Mouse (Mus musculus) neural tube, embryonic 13.5 days (tissue): ENCODE measurements around the gene Psmb6. TPM values are rescaled to one million over a fixed set of nuclear protein-coding genes. Genes with fewer than 3 reads are reported as not detected.
"Not testable (repeated sequence)": the region's sequence is repeated elsewhere in the genome, so short reads cannot be mapped to it uniquely, and the experiment has no call there.

Experiments used
- ATAC-seq: fragments of 200-750 bp; cut with Nextera tagmentation; 2 replicates; pipeline ENCODE4 v1.8.0; 2017; ENCODE audit warnings: low read depth, mild to moderate bottlenecking, moderate TSS enrichment, moderate library complexity
- H3K27ac ChIP-seq: fragments of 300-500 bp; sonication (generic); replicated peaks from 2 replicates; pipeline ENCODE4 v1.5.1; 2015; ENCODE audit warnings: moderate library complexity, mild to moderate bottlenecking, inconsistent platforms
- H3K27me3 ChIP-seq: fragments of 300-500 bp; sonication (generic); 2 replicates; pipeline ENCODE4 v1.6.1; 2015; ENCODE audit warnings: mild to moderate bottlenecking, inconsistent platforms
- H3K36me3 ChIP-seq: fragments of 300-500 bp; sonication (generic); 2 replicates; pipeline ENCODE4 v1.6.1; 2015; ENCODE audit warnings: mild to moderate bottlenecking, inconsistent platforms
- H3K4me1 ChIP-seq: fragments of 300-500 bp; sonication (generic); replicated peaks from 2 replicates; pipeline ENCODE4 v1.6.1; 2015; ENCODE audit warnings: inconsistent platforms
- H3K4me2 ChIP-seq: fragments of 300-500 bp; sonication (generic); 2 replicates; pipeline ENCODE4 v1.6.1; 2015; ENCODE audit warnings: inconsistent platforms, mild to moderate bottlenecking, moderate library complexity
- H3K4me3 ChIP-seq: fragments of 300-500 bp; sonication (generic); 2 replicates; pipeline ENCODE4 v1.5.1; 2015; ENCODE audit warnings: mild to moderate bottlenecking, inconsistent platforms
- H3K9ac ChIP-seq: fragments of 300-500 bp; sonication (generic); 2 replicates; pipeline ENCODE4 v1.6.1; 2015; ENCODE audit warnings: moderate library complexity, mild to moderate bottlenecking, inconsistent platforms
- H3K9me3 ChIP-seq: fragments of 300-500 bp; sonication (generic); 2 replicates; pipeline ENCODE4 v1.6.1; 2016; ENCODE audit warnings: inconsistent platforms
- WGBS: fragments of 180-500 bp; shearing (Covaris S2); methylation state at CpG from one replicate; pipeline ENCODE4 v1.1.7; 2015; 5-methylcytosine and 5-hydroxymethylcytosine counted together
- polyA plus RNA-seq: library from polyadenylated mRNA; unstranded; fragments of >200 nt; fragmentation: Nextera tagmentation; extraction: Ambion mirVana; gene quantifications from 2 replicates; pipeline ENCODE4 v1.2.1, GENCODE M21; 2015

Psmb6 gene
- polyA plus RNA-seq, 1 experiment from 2014 or later: 814 TPM

- H3K9me3 ChIP-seq: no peaks in the 10 kb centered on the region
- WGBS: 10% methylated on average over 19 of the region's 19 CpGs
- H3K4me2 ChIP-seq: peak overlapping the region; percentile 22
- peaks cover 6% of the 10 kb centered on the region; the same call in 1 of the 2 replicates for H3K4me1 ChIP-seq
- peak; percentile 84; the same call in 1 of the 2 replicates for ATAC-seq
- no peak overlapping the region for H3K27ac ChIP-seq
- H3K9ac ChIP-seq: no peak overlapping the region
- no peaks in the 10 kb centered on the region for H3K36me3 ChIP-seq
- H3K4me3 ChIP-seq: no peak overlapping the region
- H3K27me3 ChIP-seq: 0 out of 2 replicates have a peak, but pooled peaks cover 5% of the 10 kb centered on the region
Observed at GRCm38 (mm10) chr11:70509753-70510564, 15.2 kb upstream of the Psmb6 start.

GRCm38 (mm10) chr11:70511242-70511641 is 13.9 kb upstream of the Psmb6 start:
- 0 out of 2 replicates have a peak, but pooled peaks cover 5% of the 10 kb centered on the region for H3K27me3 ChIP-seq
- peaks cover 6% of the 10 kb centered on the region; the same call in 1 of the 2 replicates for H3K4me1 ChIP-seq
- ATAC-seq: no peak
- WGBS: 71% methylated on average over 2 of the region's 2 CpGs
- no peak overlapping the region for H3K27ac ChIP-seq
- no peak overlapping the region for H3K4me2 ChIP-seq
- H3K36me3 ChIP-seq: no peaks in the 10 kb centered on the region
- no peaks in the 10 kb centered on the region for H3K9me3 ChIP-seq
- no peak overlapping the region for H3K9ac ChIP-seq
- H3K4me3 ChIP-seq: no peak overlapping the region

GRCm38 (mm10) chr11:70511825-70512224 is 13.3 kb upstream of the Psmb6 start:
- Histone ChIP-seq H3K36me3 (no peaks in the 10 kb centered on the region), H3K9me3 (no peaks in the 10 kb centered on the region), H3K4me2 (no peak overlapping the region), H3K27ac (no peak overlapping the region), H3K27me3 (0 out of 2 replicates have a peak, but pooled peaks cover 5% of the 10 kb centered on the region), H3K4me1 (peaks cover 6% of the 10 kb centered on the region; the same call in 1 of the 2 replicates), H3K9ac (no peak overlapping the region), H3K4me3 (no peak overlapping the region)
- WGBS: 94% methylated on average over 7 of the region's 7 CpGs
- no peak for ATAC-seq

- no peak overlapping the region for H3K27ac ChIP-seq
- H3K9ac ChIP-seq: no peak overlapping the region
- H3K4me1 ChIP-seq: peaks cover 6% of the 10 kb centered on the region; the same call in 1 of the 2 replicates
- H3K4me3 ChIP-seq: no peak overlapping the region
- no peaks in the 10 kb centered on the region for H3K36me3 ChIP-seq
- no peaks in the 10 kb centered on the region for H3K9me3 ChIP-seq
- 0 out of 2 replicates have a peak, but pooled peaks cover 5% of the 10 kb centered on the region for H3K27me3 ChIP-seq
- ATAC-seq: no peak
- 78% methylated on average over 7 of the region's 7 CpGs for WGBS
- no peak overlapping the region for H3K4me2 ChIP-seq
Observed at GRCm38 (mm10) chr11:70512709-70513342, 12.3 kb upstream of the Psmb6 start.

GRCm38 (mm10) chr11:70513520-70513919 is 11.6 kb upstream of the Psmb6 start:
- H3K9ac ChIP-seq: no peak overlapping the region
- H3K4me3 ChIP-seq: no peak overlapping the region
- no peak overlapping the region for H3K27ac ChIP-seq
- no peaks in the 10 kb centered on the region for H3K9me3 ChIP-seq
- H3K36me3 ChIP-seq: no peaks in the 10 kb centered on the region
- ATAC-seq: 0 out of 2 replicates have a peak, but pooled peaks have one; percentile 34
- peaks cover 6% of the 10 kb centered on the region; the same call in 1 of the 2 replicates for H3K4me1 ChIP-seq
- H3K27me3 ChIP-seq: 0 out of 2 replicates have a peak, but pooled peaks cover 2% of the 10 kb centered on the region
- WGBS: 53% methylated on average over 11 of the region's 11 CpGs
- no peak overlapping the region for H3K4me2 ChIP-seq

GRCm38 (mm10) chr11:70514288-70514687 is 10.9 kb upstream of the Psmb6 start, which contains the start of gene Vmo1:
Vmo1 (minus strand) TSS chr11:70514616.
- no peak within 1 kb of the TSS for H3K4me3 ChIP-seq
- WGBS: 87% methylated on average over 7 of the region's 7 CpGs
- no peak for ATAC-seq
- H3K4me2 ChIP-seq: no peak within 1 kb of the TSS
- no peaks in the 10 kb centered on the region for H3K36me3 ChIP-seq
- H3K27me3 ChIP-seq: 0 out of 2 replicates have a peak, but pooled peaks cover 4% of the 10 kb centered on the region
- H3K9me3 ChIP-seq: no peaks in the 10 kb centered on the region
- no peak within 1 kb of the TSS for H3K27ac ChIP-seq
- H3K4me1 ChIP-seq: peaks cover 6% of the 10 kb centered on the region; the same call in 1 of the 2 replicates
- no peak within 1 kb of the TSS for H3K9ac ChIP-seq

GRCm38 (mm10) chr11:70516352-70516751 is 8.8 kb upstream of the Psmb6 start:
- 25% methylated on average over 2 of the region's 2 CpGs for WGBS
- Histone ChIP-seq H3K4me3 (no peak overlapping the region), H3K4me2 (no peak overlapping the region), H3K4me1 (peaks cover 7% of the 10 kb centered on the region; the same call in 1 of the 2 replicates), H3K9ac (no peak overlapping the region), H3K27ac (no peak overlapping the region), H3K27me3 (0 out of 2 replicates have a peak, but pooled peaks cover 9% of the 10 kb centered on the region), H3K36me3 (no peaks in the 10 kb centered on the region), H3K9me3 (no peaks in the 10 kb centered on the region)
- no peak for ATAC-seq

- WGBS: 64% methylated on average over 1 of the region's 1 CpGs
- 0 out of 2 replicates have a peak, but pooled peaks cover 9% of the 10 kb centered on the region for H3K27me3 ChIP-seq
- H3K9me3 ChIP-seq: no peaks in the 10 kb centered on the region
- no peak overlapping the region for H3K4me3 ChIP-seq
- peaks cover 7% of the 10 kb centered on the region; the same call in 1 of the 2 replicates for H3K4me1 ChIP-seq
- no peak overlapping the region for H3K27ac ChIP-seq
- no peak overlapping the region for H3K4me2 ChIP-seq
- no peak for ATAC-seq
- H3K36me3 ChIP-seq: no peaks in the 10 kb centered on the region
- no peak overlapping the region for H3K9ac ChIP-seq
Observed at GRCm38 (mm10) chr11:70518436-70518835, 6.7 kb upstream of the Psmb6 start.

GRCm38 (mm10) chr11:70518923-70519322 is 6.2 kb upstream of the Psmb6 start, which contains the start of gene Gltpd2:
Gltpd2 (plus strand) TSS chr11:70519196.
- Histone ChIP-seq H3K27ac (no peak within 1 kb of the TSS), H3K9me3 (no peaks in the 10 kb centered on the region), H3K4me3 (peak within 1 kb of the TSS; percentile 23), H3K4me1 (peaks cover 7% of the 10 kb centered on the region; the same call in 1 of the 2 replicates), H3K9ac (peak within 1 kb of the TSS; percentile 64), H3K36me3 (no peaks in the 10 kb centered on the region), H3K27me3 (0 out of 2 replicates have a peak, but pooled peaks cover 9% of the 10 kb centered on the region), H3K4me2 (peak within 1 kb of the TSS; percentile 50)
- WGBS: 81% methylated on average over 10 of the region's 10 CpGs
- no peak for ATAC-seq

- Histone ChIP-seq H3K4me1 (peaks cover 11% of the 10 kb centered on the region), H3K27me3 (0 out of 2 replicates have a peak, but pooled peaks cover 9% of the 10 kb centered on the region), H3K9ac (peak overlapping the region; percentile 64), H3K9me3 (no peaks in the 10 kb centered on the region), H3K4me3 (peak overlapping the region; percentile 23), H3K4me2 (peak overlapping the region; percentile 50), H3K36me3 (no peaks in the 10 kb centered on the region), H3K27ac (peak overlapping the region; percentile 67; the same call in 1 of the 2 replicates)
- WGBS: 20% methylated on average over 41 of the region's 41 CpGs
- ATAC-seq: no peak
Observed at GRCm38 (mm10) chr11:70520178-70520769, 4.9 kb upstream of the Psmb6 start.

GRCm38 (mm10) chr11:70523306-70523989 is 1.7 kb upstream of the Psmb6 start:
- not testable (repeated sequence) for H3K27me3 ChIP-seq, H3K27ac ChIP-seq, H3K4me3 ChIP-seq, ATAC-seq, H3K4me2 ChIP-seq, H3K9ac ChIP-seq, H3K9me3 ChIP-seq
- WGBS: 88% methylated on average over 8 of the region's 8 CpGs
- H3K4me1 ChIP-seq: peaks cover 27% of the 10 kb centered on the region
- H3K36me3 ChIP-seq: peaks cover 21% of the 10 kb centered on the region
